8 mouse cellular contexts compared by ENCODE assay signal in genomic region chr11:50226406-50226805, GRCm38 (mm10). TPM values are rescaled to one million over a fixed set of nuclear protein-coding genes. Genes with fewer than 3 reads are reported as not detected.
A peak's percentile ranks its signal among the peaks of the same experiment; 100 is the strongest.
DNase-seq lines count a peak whose midpoint lies in the region; ATAC-seq and TF ChIP-seq lines count a peak whose summit lies in the region.

No protein-coding gene starts in this region.

- ATAC-seq in erythroblast, adult 5-6 weeks (replicated peaks; ENCODE audit: low FRiP score, poor library complexity, severe bottlenecking), result no peak
- no peak for ATAC-seq in liver, embryonic 11.5 days (replicated peaks; ENCODE audit: low FRiP score)
- ATAC-seq in monocyte, adult 5-6 weeks (replicated peaks; ENCODE audit: insufficient number of reproducible peaks, low FRiP score, low TSS enrichment, poor library complexity, severe bottlenecking), result no peak
- ATAC-seq in granulocyte monocyte progenitor cell, adult 5-6 weeks (replicated peaks; ENCODE audit: poor library complexity, severe bottlenecking), result no peak

- DNase-seq in thymus, adult 2 months, result no peak
- DNase-seq in thymus, postnatal 25 days, result no peak
- no peak for DNase-seq in liver, embryonic 11.5 days (ENCODE audit: low spot score)
- no peak for DNase-seq in B cell, adult 2 months

- WGBS in thymus, adult 2 months, result 29% methylated on average over 2 of the region's 2 CpGs
- WGBS in liver, embryonic 11.5 days, result 19% methylated on average over 2 of the region's 2 CpGs

- H3K4me1 ChIP-seq in erythroblast, embryonic 14.5 days (ENCODE audit: control insufficient read depth), result peaks cover 84% of the 10 kb centered on the region
- H3K4me1 ChIP-seq in thymus, adult 2 months (replicated peaks; ENCODE audit: control insufficient read depth, insufficient read depth, low read length), result peaks cover 22% of the 10 kb centered on the region
- peaks cover 42% of the 10 kb centered on the region for H3K4me1 ChIP-seq in liver, embryonic 11.5 days (replicated peaks; ENCODE audit: control insufficient read depth, insufficient read depth, low read length)

- no peak for TF ChIP-seq CTCF in thymus, adult 2 months (IDR thresholded peaks at IDR 0.05; ENCODE audit: borderline replicate concordance, control insufficient read depth, extremely low read depth, insufficient read depth, low read length, poor library complexity)

- H3K4me2 ChIP-seq in liver, embryonic 11.5 days, result peak overlapping the region; percentile 99

- H3K4me3 ChIP-seq in erythroblast, embryonic 14.5 days (replicated peaks), result peak overlapping the region; percentile 73
- H3K4me3 ChIP-seq in thymus, adult 2 months (ENCODE audit: control insufficient read depth, insufficient read depth, low read length), result peak overlapping the region; percentile 70
- H3K4me3 ChIP-seq in liver, embryonic 11.5 days (ENCODE audit: low read depth, low read length), result peak overlapping the region; percentile 96

- no peak for TF ChIP-seq POLR2A in thymus, adult 2 months (IDR thresholded peaks at IDR 0.05; ENCODE audit: control insufficient read depth, extremely low read depth, insufficient read depth, low read length, poor library complexity)

- H3K9me3 ChIP-seq in erythroblast, embryonic 14.5 days (ENCODE audit: control insufficient read depth, low read length), result no peaks in the 10 kb centered on the region
- H3K9me3 ChIP-seq in liver, embryonic 11.5 days (ENCODE audit: control insufficient read depth, low read length), result no peaks in the 10 kb centered on the region

- H3K27ac ChIP-seq in thymus, adult 2 months (ENCODE audit: control insufficient read depth, insufficient read depth, low read length), result no peak overlapping the region
- H3K27ac ChIP-seq in liver, embryonic 11.5 days (ENCODE audit: low read depth, low read length), result peak overlapping the region; percentile 97

- peak overlapping the region; percentile 98 for H3K9ac ChIP-seq in liver, embryonic 11.5 days (ENCODE audit: low read depth, low read length)

- H3K36me3 ChIP-seq in erythroblast, embryonic 14.5 days (ENCODE audit: control insufficient read depth), result peaks cover 63% of the 10 kb centered on the region
- no peaks in the 10 kb centered on the region for H3K36me3 ChIP-seq in thymus, adult 2 months (ENCODE audit: control insufficient read depth, insufficient read depth, low read length)
- peaks cover 6% of the 10 kb centered on the region; the same call in 1 of the 2 replicates for H3K36me3 ChIP-seq in liver, embryonic 11.5 days (ENCODE audit: control insufficient read depth, insufficient read depth, low read length)

- H3K27me3 ChIP-seq in erythroblast, embryonic 14.5 days (ENCODE audit: control insufficient read depth), result no peaks in the 10 kb centered on the region
- no peaks in the 10 kb centered on the region for H3K27me3 ChIP-seq in thymus, adult 2 months (ENCODE audit: control insufficient read depth, insufficient read depth, low read length)
- H3K27me3 ChIP-seq in liver, embryonic 11.5 days (replicated peaks; ENCODE audit: control insufficient read depth, insufficient read depth, low read length), result no peaks in the 10 kb centered on the region

RNA-seq across cellular contexts. Expression of gene Ltc4s, which starts 12.0 kb away (rescaled TPM):
- polyA plus RNA-seq in erythroblast, embryonic 14.5 days (2012), result not detected in 2 replicates
- total RNA-seq in erythroblast, adult 5-6 weeks (2015; ENCODE audit: low replicate concordance), result not detected in 2 replicates
- total RNA-seq in erythroblast, adult 5-6 weeks (2017; ENCODE audit: low replicate concordance), result 2.2 TPM in 1 of 2 replicates, not detected in the other
- 34.4 and 46.9 TPM in 2 replicates for polyA plus RNA-seq in thymus, adult 2 months (2012; rRNA removed)
- 0.82 and 2.6 TPM in 2 replicates for polyA plus RNA-seq in liver, embryonic 11.5 days (2014; fragmentation: Nextera tagmentation; extraction: Ambion mirVana)
- total RNA-seq in monocyte, adult 5-6 weeks (2017), result not detected in 3 replicates
- 1.6 TPM in 1 of 2 replicates, not detected in the other for total RNA-seq in granulocyte monocyte progenitor cell, adult 5-6 weeks (2014; fragmentation: Nextera tagmentation)
- total RNA-seq in granulocyte monocyte progenitor cell, adult 5-6 weeks (2017), result not detected in 2 replicates

RNA-seq across cellular contexts. Expression of gene Mgat4b, which starts 15.7 kb away (rescaled TPM):
- polyA plus RNA-seq in erythroblast, embryonic 14.5 days (2012), result 23.6 and 24.7 TPM in 2 replicates
- 7.1 and 7.7 TPM in 2 replicates for total RNA-seq in erythroblast, adult 5-6 weeks (2015; ENCODE audit: low replicate concordance)
- total RNA-seq in erythroblast, adult 5-6 weeks (2017; ENCODE audit: low replicate concordance), result 5.1 and 10.0 TPM in 2 replicates
- polyA plus RNA-seq in thymus, adult 2 months (2012; rRNA removed), result 29.5 and 29.7 TPM in 2 replicates
- 22.3 and 25.4 TPM in 2 replicates for polyA plus RNA-seq in liver, embryonic 11.5 days (2014; fragmentation: Nextera tagmentation; extraction: Ambion mirVana)
- total RNA-seq in monocyte, adult 5-6 weeks (2017), result 4.9 to 20.2 TPM (median 13.9 TPM) in 3 replicates
- total RNA-seq in granulocyte monocyte progenitor cell, adult 5-6 weeks (2014; fragmentation: Nextera tagmentation), result 22.7 and 23.9 TPM in 2 replicates
- total RNA-seq in granulocyte monocyte progenitor cell, adult 5-6 weeks (2017), result 11.5 and 14.6 TPM in 2 replicates

RNA-seq across cellular contexts. Expression of gene Sqstm1, which starts 15.8 kb away (rescaled TPM):
- 19.5 and 24.0 TPM in 2 replicates for polyA plus RNA-seq in erythroblast, embryonic 14.5 days (2012)
- 101 and 109 TPM in 2 replicates for total RNA-seq in erythroblast, adult 5-6 weeks (2015; ENCODE audit: low replicate concordance)
- total RNA-seq in erythroblast, adult 5-6 weeks (2017; ENCODE audit: low replicate concordance), result 596 and 621 TPM in 2 replicates
- polyA plus RNA-seq in thymus, adult 2 months (2012; rRNA removed), result 159 and 173 TPM in 2 replicates
- 176 and 177 TPM in 2 replicates for polyA plus RNA-seq in liver, embryonic 11.5 days (2014; fragmentation: Nextera tagmentation; extraction: Ambion mirVana)
- total RNA-seq in monocyte, adult 5-6 weeks (2017), result 878 to 1,339 TPM (median 1,041 TPM) in 3 replicates
- total RNA-seq in granulocyte monocyte progenitor cell, adult 5-6 weeks (2014; fragmentation: Nextera tagmentation), result 89.7 and 92.6 TPM in 2 replicates
- total RNA-seq in granulocyte monocyte progenitor cell, adult 5-6 weeks (2017), result 131 and 165 TPM in 2 replicates

RNA-seq across cellular contexts. Expression of gene Mrnip, which starts 52.2 kb away (rescaled TPM):
- polyA plus RNA-seq in erythroblast, embryonic 14.5 days (2012), result 0.79 and 1.3 TPM in 2 replicates
- total RNA-seq in erythroblast, adult 5-6 weeks (2015; ENCODE audit: low replicate concordance), result 6.7 and 9.8 TPM in 2 replicates
- total RNA-seq in erythroblast, adult 5-6 weeks (2017; ENCODE audit: low replicate concordance), result 2.8 and 4.0 TPM in 2 replicates
- polyA plus RNA-seq in thymus, adult 2 months (2012; rRNA removed), result 8.7 and 8.9 TPM in 2 replicates
- 13.9 and 18.7 TPM in 2 replicates for polyA plus RNA-seq in liver, embryonic 11.5 days (2014; fragmentation: Nextera tagmentation; extraction: Ambion mirVana)
- 2.0 to 4.1 TPM (median 3.3 TPM) in 3 replicates for total RNA-seq in monocyte, adult 5-6 weeks (2017)
- 18.4 and 27.7 TPM in 2 replicates for total RNA-seq in granulocyte monocyte progenitor cell, adult 5-6 weeks (2014; fragmentation: Nextera tagmentation)
- total RNA-seq in granulocyte monocyte progenitor cell, adult 5-6 weeks (2017), result 13.9 and 22.0 TPM in 2 replicates
